Mouse (Mus musculus) ovary, postnatal 10 days (tissue): ENCODE data around the gene Acot1.
"Not testable (repeated sequence)": the region's sequence is repeated elsewhere in the genome, so short reads cannot be mapped to it uniquely, and the experiment has no call there.

Experiments used
- DNase-seq: peaks from one replicate; pipeline ENCODE4 v3.0.0; 2022; ENCODE audit warnings: low spot score

Acot1 gene

DNA sequence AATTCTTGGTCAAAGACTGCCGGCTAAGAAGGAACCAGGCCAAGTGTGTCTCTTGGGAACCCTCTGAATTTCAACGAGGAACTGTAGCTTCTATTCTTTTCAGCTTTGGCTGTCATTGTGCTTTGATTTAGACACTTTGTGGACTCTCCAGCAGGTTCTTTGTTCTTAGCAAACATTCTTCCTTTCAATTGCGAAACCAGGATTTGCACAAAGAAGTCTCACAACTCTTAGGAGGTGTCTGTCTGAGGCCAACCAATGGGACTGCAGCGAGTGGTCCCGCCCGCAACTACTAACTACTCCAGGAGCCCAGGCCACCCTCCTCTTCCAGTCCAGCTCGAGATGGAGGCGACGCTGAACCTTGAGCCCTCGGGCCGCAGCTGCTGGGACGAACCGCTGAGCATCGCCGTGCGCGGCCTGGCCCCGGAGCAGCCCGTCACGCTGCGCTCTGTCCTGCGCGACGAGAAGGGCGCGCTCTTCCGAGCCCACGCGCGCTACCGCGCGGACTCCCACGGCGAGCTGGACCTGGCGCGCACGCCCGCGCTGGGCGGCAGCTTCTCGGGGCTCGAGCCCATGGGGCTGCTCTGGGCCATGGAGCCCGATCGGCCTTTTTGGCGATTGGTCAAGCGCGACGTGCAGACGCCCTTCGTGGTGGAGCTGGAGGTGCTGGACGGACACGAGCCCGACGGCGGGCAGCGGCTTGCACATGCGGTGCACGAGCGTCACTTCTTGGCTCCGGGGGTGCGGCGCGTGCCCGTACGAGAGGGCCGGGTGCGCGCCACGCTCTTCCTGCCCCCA is at the start of gene Acot1:
Acot1 (plus strand) TSS at position 320 of the 795 bp plus-strand sequence.
- peak; percentile 22 for DNase-seq

DNA sequence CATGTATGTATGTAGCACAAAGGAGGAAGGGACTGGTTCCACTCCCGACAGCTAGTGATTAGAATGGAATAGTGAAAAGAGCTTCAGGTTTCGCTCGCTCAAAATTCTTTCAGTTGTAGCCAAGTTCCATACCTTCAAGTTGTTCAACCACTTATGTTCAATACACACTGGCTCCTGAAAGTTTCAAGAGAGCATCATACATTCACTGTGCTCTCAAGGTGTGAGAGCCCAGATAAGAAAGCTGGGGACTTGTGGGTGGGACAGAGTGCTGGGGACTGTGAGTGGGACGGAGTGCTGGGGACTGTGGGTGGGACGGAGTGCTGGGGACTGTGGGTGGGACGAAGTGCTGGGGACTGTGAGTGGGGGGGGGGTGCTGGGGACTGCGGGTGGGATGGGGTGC is 44.1 kb upstream of the Acot1 start:
- DNase-seq = no peak

DNA sequence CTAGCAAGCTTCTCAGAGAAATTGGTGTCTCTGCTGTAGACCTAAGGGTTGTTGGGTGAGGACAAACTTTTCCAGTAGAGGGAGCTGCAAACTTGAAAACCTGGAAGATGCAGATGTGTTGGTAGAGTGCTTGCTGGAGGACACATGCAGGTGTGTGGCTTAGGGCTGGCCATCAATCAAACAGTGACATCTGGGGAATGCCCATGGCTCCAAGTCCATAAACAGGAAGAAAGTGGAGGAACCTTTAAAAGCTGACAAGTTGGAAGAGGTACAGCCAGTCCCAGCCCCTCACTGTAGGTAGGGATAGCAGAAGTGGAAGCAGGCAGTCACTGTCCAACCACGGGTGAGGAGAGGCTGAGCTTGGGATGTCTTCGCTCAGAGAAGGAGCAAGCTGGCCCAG is 37.2 kb upstream of the Acot1 start:
- no peak for DNase-seq

DNA sequence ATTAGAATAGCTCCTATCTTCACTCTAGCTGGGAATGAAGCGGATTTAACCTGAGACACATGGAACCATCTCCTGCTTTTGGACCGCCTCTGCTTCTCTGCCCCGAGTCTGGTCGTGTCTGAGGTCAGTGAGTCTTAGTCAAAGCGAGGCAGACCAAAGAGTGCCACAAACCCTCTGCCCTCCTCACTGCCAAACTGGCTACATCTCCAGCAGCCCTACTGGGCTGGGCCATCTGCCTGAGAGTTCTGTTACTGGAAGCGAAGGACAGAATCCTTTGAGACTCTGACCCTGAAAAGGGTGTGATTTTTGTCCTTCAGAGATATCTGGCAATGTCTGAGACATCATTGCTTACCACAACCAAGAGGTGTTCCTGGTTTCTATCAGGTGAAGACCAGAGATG is 30.4 kb upstream of the Acot1 start:
- no peak for DNase-seq

DNA sequence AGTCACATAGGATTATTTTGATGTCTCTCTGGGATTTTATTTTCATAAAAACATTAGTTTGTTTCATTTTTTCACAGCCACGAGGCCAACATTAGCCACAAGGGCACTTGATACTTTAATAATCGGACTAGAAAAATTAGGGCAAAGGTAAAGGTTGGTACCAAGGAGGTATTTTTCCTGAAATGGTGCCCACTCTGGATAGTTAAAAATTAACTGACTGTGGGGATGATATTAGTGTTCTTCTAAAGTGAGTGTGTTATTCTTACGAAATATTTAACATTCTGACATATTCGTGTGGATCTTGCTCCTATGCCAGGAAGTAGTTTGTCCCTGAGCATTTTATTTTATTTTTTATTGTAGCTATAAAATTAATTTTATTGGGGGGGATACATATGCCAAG is 27.7 kb upstream of the Acot1 start:
- DNase-seq = no peak

DNA sequence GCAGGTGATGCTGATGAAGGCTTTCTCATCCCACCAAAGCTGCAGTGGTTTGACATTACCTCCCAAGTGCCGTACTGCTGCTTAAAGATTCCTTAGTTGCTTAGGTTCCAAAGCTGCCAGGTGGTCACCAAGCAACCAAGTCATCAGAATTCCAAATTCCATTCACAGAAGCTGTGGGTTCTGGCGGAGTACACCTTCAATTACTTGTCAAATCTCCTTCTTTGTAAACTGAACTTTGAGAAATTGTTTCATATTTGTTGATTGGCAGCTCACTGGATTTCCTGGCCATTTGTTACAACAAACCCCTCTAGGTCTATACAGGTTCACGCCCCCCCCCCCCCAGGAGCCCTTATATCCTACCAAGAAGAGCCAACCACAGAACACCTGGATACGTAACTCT is 24.5 kb upstream of the Acot1 start, which contains the start of gene Heatr4:
Heatr4 (minus strand) TSS at position 101 of the 400 bp plus-strand sequence.
- DNase-seq = no peak

DNA sequence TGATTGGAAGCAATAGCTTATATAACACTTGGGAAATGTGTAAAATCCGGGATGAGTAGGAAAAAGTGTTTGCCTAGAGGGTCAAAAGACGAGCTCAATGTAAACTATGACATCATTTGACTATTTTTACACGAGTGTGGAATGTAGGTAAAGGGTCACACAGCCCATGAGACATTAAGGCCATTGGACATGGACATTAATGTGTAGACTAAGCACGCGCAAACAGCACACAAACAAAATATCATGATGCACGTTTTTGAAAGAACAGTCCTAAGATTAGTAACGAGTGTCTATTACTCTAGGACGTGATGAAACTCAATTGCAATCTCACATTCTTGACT is 22.1 kb upstream of the Acot1 start:
- no peak for DNase-seq

DNA sequence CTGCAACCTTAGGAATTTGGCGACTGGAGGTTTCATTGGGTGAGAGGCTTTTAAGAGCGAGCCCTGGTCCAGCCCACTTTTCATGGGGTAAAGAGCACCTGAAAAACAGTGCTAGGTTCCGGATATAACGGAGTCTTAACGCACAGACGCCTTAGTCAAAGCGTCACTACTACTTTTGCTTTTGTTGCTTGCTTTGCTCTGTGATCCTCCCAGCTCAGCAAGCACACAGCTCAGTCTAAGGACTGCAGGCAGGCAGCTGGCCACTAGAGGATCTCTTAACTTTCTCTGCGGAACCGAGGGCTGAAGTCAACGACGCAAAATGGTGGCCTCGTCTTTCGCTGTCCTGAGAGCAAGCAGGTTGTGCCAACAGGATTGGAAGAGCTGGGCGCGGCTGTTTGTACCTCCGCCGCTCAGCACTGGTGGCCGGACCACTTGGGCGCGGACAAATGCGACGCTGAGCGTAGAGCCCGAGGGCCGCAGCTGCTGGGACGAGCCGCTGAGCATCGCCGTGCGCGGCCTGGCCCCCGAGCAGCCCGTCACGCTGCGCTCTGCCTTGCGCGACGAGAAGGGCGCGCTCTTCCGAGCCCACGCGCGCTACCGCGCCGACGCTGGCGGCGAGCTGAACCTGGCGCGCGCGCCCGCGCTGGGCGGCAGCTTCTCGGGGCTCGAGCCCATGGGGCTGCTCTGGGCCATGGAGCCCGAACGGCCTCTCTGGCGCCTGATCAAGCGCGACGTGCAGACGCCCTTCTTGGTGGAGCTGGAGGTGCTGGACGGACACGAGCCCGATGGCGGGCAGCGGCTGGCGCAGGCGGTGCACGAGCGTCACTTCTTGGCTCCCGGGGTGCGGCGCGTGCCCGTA is 21.5 kb upstream of the Acot1 start, which contains the start of gene Acot2:
Acot2 (plus strand) TSS at position 279 of the 859 bp plus-strand sequence.
- peak; percentile 61 for DNase-seq

DNA sequence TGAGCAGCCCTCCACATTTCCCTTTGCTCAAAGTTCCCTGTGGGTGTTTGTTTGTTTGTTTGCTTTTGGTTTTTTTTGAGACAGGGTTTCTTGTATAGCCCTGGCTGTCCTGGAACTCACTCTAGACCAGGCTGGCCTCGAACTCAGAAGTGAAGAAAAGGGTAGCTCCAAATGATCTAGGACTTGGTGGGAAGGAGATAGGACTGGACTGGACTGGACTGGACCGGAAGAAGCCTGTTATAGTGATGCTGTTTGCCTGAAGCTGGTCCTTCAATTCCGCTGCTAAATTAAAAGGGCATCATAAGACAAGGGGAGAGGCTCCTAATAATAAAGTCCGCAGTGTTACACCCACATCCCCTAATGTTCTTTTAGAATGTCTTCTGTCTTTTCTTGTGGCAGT is 20.8 kb upstream of the Acot1 start:
- DNase-seq = no peak

DNA sequence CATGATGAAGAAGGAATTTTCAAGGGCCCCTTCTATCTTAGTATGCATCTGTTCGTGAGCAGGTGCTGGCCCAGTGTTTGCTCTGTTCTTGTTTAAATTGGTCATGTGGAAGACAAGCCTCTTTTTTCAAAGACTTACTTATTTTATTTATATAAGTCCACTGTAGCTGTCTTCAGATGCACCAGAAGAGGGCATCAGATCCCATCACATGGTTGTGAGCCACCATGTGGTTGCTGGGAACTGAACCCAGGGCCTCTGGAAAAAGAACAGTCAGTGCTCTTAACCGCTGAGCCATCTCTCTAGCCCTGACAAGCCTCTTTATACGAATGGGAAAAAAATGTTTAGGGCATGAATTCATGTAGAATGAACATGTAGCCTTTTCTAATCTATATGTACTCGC is 19.9 kb upstream of the Acot1 start:
- no peak for DNase-seq

DNA sequence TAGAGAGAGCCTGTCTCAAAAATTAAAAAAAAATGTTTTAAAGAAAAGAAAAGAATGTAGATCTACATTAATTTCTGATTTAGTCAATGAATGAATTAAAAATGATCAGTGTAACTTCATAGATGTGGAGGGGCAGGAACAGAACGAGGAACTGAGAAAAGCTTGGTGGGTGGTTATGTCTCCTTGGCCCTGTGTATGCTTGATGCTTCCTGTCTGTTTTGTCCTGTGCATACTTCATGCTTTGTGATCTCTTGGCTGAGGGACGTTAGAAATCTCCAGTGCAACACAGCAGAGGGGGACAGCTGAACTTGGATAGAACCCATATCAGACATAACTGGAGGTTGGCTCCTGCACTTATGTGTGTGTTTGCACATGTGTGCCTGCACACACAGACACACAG is 12.1 kb upstream of the Acot1 start:
- no peak for DNase-seq

DNA sequence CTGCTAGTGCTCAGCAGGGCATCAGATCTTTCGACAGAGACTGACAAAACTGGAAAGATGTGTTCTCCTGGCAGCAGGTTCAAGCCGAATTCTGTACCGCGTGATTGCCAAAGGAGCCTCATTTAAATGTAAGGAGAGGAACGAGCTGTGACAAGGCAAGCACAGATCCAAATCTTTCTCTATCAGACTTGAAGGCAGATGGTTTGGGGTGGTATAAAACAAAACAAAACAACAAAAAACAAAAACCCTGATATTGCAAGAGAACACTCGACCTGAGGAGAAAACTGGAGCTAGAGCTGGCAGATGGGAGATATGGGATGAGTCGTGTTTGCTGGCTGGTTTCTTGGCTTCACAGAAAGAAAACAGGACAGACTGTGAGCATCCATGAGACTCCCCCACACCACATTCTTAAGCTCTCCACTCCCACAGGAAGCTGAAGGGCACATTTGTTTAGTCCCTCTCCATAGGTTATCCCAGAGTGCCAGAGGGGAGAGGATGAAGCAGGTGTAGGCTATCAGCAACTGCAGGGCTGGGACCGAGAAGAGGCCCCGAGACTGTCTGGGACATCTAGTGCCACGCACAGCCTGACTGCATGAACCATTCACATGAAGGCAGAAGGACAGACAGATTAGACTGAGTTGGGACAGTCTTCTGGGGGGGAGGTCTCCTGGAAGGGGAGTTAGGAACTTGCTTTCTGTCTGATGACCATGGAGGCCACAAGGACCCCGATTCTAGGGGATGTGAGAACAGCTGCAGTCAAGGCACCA is 10.8 kb upstream of the Acot1 start:
- no peak for DNase-seq

DNA sequence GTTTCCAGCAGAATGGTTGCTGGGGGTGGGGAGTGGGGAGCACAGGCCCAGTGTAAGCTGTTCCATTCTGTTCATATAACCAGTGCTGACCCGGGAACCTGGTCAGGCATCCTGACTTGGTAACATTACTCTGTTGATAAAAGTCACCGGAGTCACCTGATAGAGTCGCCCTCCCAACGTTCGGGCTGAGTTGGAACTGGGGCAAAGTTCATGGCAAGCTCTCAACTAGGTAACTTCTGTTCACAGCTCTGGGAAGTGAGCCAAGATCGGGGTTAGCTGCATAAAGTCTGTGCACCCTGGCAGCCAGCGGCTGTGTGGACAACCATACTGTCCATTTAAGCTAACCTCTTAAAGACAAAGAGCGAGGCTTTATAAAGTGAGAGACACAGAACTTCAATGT is 10.1 kb upstream of the Acot1 start:
- DNase-seq = not testable (repeated sequence)

DNA sequence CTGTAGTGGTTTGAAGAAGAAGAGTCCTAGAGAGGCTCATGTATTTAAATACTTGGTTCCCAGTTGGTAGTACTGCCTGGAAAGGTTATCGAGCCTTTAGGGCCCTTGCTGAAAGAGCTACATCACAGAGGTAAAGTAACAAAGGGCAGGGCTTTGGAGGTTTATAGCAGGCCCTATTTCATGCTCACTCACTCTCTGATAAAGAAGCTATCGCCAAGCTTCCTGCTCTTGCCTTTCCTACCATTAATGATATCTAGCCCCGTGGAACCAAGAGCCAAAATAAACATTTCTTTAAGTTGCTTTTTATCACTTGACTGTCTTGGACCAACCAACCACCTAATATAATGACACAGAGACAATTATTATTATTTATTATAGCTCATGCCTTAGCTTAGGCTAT is 8.9 kb upstream of the Acot1 start:
- no peak for DNase-seq

DNA sequence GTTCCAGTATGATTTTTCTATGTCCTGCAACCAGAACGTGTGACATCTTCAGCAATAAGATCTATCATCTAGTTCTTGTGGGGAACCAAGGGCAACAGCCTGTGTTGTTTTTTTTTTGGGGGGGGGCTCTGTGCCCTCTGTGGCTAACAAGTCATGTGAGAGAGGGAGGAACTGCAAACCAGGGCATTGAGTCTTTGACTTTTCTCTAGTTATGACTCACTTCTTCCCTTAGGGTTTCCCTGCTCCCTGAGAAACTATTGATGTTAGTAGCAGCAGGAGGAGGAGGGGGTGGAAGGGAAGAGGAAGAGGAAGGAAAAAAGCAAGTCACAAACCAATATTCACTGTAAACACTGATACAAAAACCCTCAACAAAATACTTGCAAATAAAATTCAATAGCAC is 5.4 kb upstream of the Acot1 start:
- DNase-seq = no peak

DNA sequence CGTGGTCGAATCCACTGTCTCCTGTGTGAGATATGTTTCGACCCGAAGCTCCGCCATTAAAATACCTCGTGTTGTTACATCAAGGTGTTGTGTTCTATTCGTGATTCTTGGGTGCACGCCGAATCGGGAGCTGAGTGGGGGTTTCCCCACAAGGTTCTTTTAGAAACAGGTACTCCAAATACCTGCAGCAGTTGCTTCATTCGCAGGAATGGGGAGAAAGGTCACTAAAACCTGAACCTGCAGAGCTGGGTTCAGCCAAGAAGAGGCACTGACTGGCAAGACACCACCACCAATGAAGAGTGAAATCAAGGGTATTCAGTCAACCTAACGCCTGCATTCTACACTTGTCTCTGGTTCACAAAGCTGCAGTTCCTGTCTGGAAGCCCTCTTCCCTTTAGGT is 1.0 kb upstream of the Acot1 start:
- no peak for DNase-seq

DNA sequence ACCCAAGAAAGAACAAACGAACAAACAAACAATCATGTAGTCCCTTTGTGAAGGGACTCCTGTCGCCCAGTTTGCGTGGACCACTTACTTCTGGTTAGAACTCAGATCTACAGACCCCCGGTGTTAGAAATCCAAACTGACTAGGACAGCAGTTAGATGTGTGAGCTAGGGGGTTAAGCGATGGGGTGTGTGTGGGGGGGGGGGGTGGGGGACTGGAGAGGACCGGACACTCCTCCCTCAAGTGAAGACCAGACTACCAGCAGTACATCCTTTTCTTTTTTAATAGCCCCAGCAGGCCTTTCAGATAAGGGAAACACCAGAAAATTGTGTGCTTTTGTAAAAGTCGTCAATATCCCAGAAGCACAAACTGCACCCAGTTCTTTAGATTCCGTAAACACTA is 561 bp upstream of the Acot1 start:
- DNase-seq = no peak

DNA sequence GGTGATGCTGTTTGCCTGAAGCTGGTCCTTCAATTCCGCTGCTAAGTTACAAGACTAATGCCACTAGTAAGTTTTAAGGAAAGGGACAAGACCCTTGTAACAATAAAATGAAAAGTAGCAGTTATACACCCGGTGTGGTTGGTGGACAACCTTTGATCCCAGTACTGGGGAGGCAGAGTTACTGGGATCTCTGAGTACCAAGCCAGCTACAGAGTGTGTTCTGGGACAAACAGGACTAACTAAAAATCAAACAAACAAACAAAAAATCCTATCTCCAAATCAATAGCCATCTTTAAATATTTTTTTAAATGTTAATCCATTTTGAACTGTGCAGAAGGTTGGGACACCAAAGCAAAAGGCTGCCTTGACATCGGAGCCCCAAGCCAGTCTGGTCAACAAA is 911 bp downstream of the Acot1 start:
- no peak for DNase-seq

DNA sequence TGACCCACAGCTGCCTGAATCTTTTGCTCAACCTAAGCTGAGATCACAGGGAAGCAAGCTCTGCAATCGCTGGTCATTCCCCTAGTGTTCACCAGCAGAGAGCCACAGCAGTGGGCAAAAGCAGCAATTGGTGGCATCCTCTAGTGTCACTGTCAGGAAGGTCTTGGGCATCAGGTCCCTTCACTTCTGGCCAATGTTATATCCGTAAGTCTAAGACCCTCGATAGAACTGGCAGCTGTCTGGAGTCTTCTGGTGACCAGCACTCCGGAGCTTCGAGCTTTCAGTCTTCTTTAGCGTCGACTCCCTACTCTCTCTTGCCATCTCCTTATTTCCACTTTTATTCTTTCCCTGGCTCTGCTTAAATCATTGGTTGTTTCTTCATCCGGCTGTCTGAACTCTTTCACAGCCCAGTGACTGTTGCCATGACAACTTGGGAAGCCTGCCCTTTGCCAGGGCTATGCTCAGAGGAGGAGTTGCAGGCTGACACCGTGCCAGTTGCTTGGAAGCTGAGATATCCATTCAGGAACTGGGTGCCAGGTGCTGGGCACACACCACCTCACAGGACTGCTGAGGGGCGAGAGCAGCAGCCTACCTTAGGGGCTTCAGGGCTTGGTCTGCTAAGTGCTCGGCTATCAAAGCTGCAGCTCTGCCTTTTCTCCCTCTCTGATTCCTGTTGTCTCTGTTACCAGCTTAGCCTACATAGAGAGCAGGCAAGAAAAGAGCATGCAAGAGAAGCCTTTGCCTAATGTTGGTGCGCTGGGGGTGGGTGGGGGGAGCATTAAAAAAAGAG is 2.2 kb downstream of the Acot1 start:
- peak; percentile 40 for DNase-seq

DNA sequence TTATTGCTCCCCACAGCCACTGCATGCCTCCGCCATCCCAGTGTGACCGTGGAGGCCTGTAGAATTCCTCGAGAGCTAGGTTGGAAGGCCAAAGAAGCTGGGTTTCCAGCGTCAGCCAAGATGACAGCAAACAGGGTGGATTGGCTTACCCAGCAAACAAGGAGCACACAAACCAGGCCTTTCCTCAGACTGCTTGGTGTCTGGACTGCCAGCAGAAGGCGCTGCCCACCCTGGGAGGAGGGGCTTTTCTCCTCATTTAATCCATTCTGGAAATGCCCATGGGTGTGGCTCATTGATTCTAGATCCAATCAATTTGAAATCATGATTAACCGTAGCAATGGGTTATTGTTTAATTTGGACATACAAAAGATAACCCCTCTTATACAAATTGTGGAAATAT is 3.8 kb downstream of the Acot1 start:
- DNase-seq = no peak

DNA sequence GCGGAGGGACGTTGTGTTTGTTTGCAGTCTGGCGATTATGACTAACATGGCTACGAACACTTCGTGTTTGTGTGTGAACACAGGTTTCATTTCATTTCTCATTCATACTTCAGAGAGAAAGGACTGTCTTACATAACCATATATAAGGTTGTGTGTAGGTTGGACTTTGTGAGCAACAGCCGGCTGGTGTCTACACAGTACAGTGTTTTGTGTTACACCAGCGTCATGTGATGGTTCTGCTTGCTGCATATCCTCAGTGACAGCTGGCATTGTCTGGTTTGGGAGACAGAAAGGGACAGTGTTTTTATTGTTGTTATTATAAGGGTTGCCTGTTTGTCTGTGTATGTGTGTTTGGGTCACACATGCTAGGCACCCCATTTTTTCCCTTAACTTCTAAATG is 4.4 kb downstream of the Acot1 start:
- no peak for DNase-seq

DNA sequence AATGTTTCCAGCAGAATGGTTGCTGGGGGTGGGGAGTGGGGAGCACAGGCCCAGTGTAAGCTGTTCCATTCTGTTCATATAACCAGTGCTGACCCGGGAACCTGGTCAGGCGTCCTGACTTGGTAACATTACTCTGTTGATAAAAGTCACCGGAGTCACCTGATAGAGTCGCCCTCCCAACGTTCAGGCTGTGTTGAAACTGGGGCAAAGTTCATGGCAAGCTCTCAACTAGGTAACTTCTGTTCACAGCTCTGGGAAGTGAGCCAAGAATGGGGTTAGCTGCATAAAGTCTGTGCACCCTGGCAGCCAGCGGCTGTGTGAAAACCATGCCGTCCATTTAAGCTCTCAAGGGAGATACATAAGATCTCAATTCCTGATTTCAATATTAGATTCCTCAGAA is 11.2 kb downstream of the Acot1 start:
- not testable (repeated sequence) for DNase-seq
